Mouse (Mus musculus) heart, postnatal 14 days (tissue): ENCODE measurements around the gene Havcr1. TPM values are rescaled to one million over a fixed set of nuclear protein-coding genes. Genes with fewer than 3 reads are reported as not detected.

Experiments
- DNase-seq, 2 experiments: peaks; one replicate each; pipeline ENCODE4 v3.0.0; 2021 to 2022
- intact Hi-C: fragments of 180-260 bp; cut with DNase I; formaldehyde crosslinking; loops from one replicate; pipeline ENCODE4 v1.15.1; 2025
- total RNA-seq, 2 experiments: library from RNA; stranded (reverse); gene quantifications; 2 replicates each; pipeline ENCODE4 v1.2.3; 2021

Gene Havcr1
- total RNA-seq, 2 experiments from 2014 or later, result not detected

GRCm38 (mm10) chr11:46817692-46818091 is 82.8 kb downstream of the Havcr1 start:
- no peak for DNase-seq

GRCm38 (mm10) chr11:46819930-46820329 is 85.0 kb downstream of the Havcr1 start:
- no peak for DNase-seq
- intact Hi-C loops, result no loop called here

More at GRCm38 (mm10) chr11:46817692-46818091, 82.8 kb downstream of the Havcr1 start:
- intact Hi-C loops, result no loop called here

Other genes starting within 250 kb of the Havcr1 start
- not detected for gene Gm12169, start 210.9 kb upstream of the Havcr1 start, total RNA-seq
- gene BC053393, start 163.5 kb upstream of the Havcr1 start, total RNA-seq, result not detected
- gene Dppa1, start 105.8 kb upstream of the Havcr1 start, total RNA-seq, result not detected
- gene Timd2, start 28.0 kb upstream of the Havcr1 start, total RNA-seq, result not detected
- gene Timd4, start 75.7 kb downstream of the Havcr1 start, total RNA-seq, result 1 to 10 TPM; 1.2 to 1.6 TPM